Mouse (Mus musculus) heart, embryonic 12.5 days (tissue): ENCODE results near the gene Tlx3. TPM values are rescaled to one million over a fixed set of nuclear protein-coding genes. Genes with fewer than 3 reads are reported as not detected.
A peak's percentile ranks its signal among the peaks of the same experiment; 100 is the strongest.

ENCODE experiments used
- ATAC-seq: fragments of 200-750 bp; cut with Nextera tagmentation; 2 replicates; pipeline ENCODE4 v1.8.0; 2017; ENCODE audit warnings: moderate TSS enrichment, moderate library complexity; ENCODE audit not compliant: insufficient number of reproducible peaks, low FRiP score
- H3K27ac ChIP-seq: fragments of 300-500 bp; sonication (generic); 2 replicates; pipeline ENCODE4 v1.5.1; 2016; ENCODE audit warnings: mild to moderate bottlenecking, moderate library complexity; ENCODE audit not compliant: poor library complexity, severe bottlenecking
- H3K27me3 ChIP-seq: fragments of 300-500 bp; sonication (generic); replicated peaks from 2 replicates; pipeline ENCODE4 v1.6.1; 2016; ENCODE audit warnings: mild to moderate bottlenecking, moderate library complexity
- H3K36me3 ChIP-seq: fragments of 300-500 bp; sonication (generic); 2 replicates; pipeline ENCODE4 v1.6.1; 2016; ENCODE audit warnings: mild to moderate bottlenecking, moderate library complexity
- H3K4me1 ChIP-seq: fragments of 300-500 bp; sonication (generic); replicated peaks from 2 replicates; pipeline ENCODE4 v1.6.1; 2016; ENCODE audit warnings: mild to moderate bottlenecking
- H3K4me2 ChIP-seq: fragments of 300-500 bp; sonication (generic); 2 replicates; pipeline ENCODE4 v1.6.1; 2016; ENCODE audit warnings: mild to moderate bottlenecking, moderate library complexity
- H3K4me3 ChIP-seq: fragments of 300-500 bp; sonication (generic); 2 replicates; pipeline ENCODE4 v1.5.1; 2016; ENCODE audit warnings: mild to moderate bottlenecking
- H3K9ac ChIP-seq: fragments of 300-500 bp; sonication (generic); 2 replicates; pipeline ENCODE4 v1.6.1; 2016; ENCODE audit warnings: mild to moderate bottlenecking, moderate library complexity
- H3K9me3 ChIP-seq: fragments of 300-500 bp; sonication (generic); replicated peaks from 2 replicates; pipeline ENCODE4 v1.6.1; 2016; ENCODE audit warnings: mild to moderate bottlenecking, moderate library complexity
- WGBS: fragments of 180-500 bp; shearing (Covaris S2); methylation state at CpG from one replicate; pipeline ENCODE4 v1.1.7; 2016; 5-methylcytosine and 5-hydroxymethylcytosine counted together
- polyA plus RNA-seq: library from polyadenylated mRNA; unstranded; fragments of >200 nt; fragmentation: Nextera tagmentation; extraction: Ambion mirVana; gene quantifications from 2 replicates; pipeline ENCODE4 v1.2.1, GENCODE M21; 2016

Tlx3 gene
- polyA plus RNA-seq, result not detected in 2 replicates

GRCm38 (mm10) chr11:33203383-33204328 lies at the start of gene Tlx3:
Tlx3 (minus strand) TSS chr11:33203589.
- H3K27me3 ChIP-seq, result peaks cover 92% of the 10 kb centered on the region
- no peak for ATAC-seq
- H3K27ac ChIP-seq, result no peak within 1 kb of the TSS
- no peaks in the 10 kb centered on the region for H3K9me3 ChIP-seq
- H3K36me3 ChIP-seq, result no peaks in the 10 kb centered on the region
- peak within 1 kb of the TSS; percentile 62 for H3K4me2 ChIP-seq
- H3K4me1 ChIP-seq, result peaks cover 27% of the 10 kb centered on the region
- H3K4me3 ChIP-seq, result peak within 1 kb of the TSS; percentile 27
- H3K9ac ChIP-seq, result no peak within 1 kb of the TSS
- 1% methylated on average over 81 of the region's 81 CpGs for WGBS

GRCm38 (mm10) chr11:33240295-33240694 lies 36.9 kb upstream of the Tlx3 start:
- Histone ChIP-seq H3K9me3 (no peaks in the 10 kb centered on the region), H3K4me3 (no peak overlapping the region), H3K4me2 (no peak overlapping the region), H3K36me3 (no peaks in the 10 kb centered on the region), H3K27me3 (no peaks in the 10 kb centered on the region), H3K9ac (no peak overlapping the region), H3K4me1 (no peaks in the 10 kb centered on the region), H3K27ac (no peak overlapping the region)
- 85% methylated on average over 3 of the region's 3 CpGs for WGBS
- no peak for ATAC-seq

GRCm38 (mm10) chr11:33234134-33234533 lies 30.7 kb upstream of the Tlx3 start:
- H3K4me2 ChIP-seq, result no peak overlapping the region
- no peak for ATAC-seq
- H3K9me3 ChIP-seq, result no peaks in the 10 kb centered on the region
- H3K27me3 ChIP-seq, result no peaks in the 10 kb centered on the region
- H3K4me1 ChIP-seq, result no peaks in the 10 kb centered on the region
- no peak overlapping the region for H3K4me3 ChIP-seq
- H3K9ac ChIP-seq, result no peak overlapping the region
- H3K36me3 ChIP-seq, result no peaks in the 10 kb centered on the region
- H3K27ac ChIP-seq, result no peak overlapping the region
- WGBS, result 80% methylated on average over 3 of the region's 3 CpGs

GRCm38 (mm10) chr11:33232056-33232455 lies 28.7 kb upstream of the Tlx3 start:
- H3K27me3 ChIP-seq, result no peaks in the 10 kb centered on the region
- no peak overlapping the region for H3K9ac ChIP-seq
- ATAC-seq, result no peak
- H3K4me2 ChIP-seq, result no peak overlapping the region
- H3K27ac ChIP-seq, result no peak overlapping the region
- no peaks in the 10 kb centered on the region for H3K36me3 ChIP-seq
- 64% methylated on average over 5 of the region's 5 CpGs for WGBS
- no peaks in the 10 kb centered on the region for H3K9me3 ChIP-seq
- no peak overlapping the region for H3K4me3 ChIP-seq
- no peaks in the 10 kb centered on the region for H3K4me1 ChIP-seq

- no peaks in the 10 kb centered on the region for H3K27me3 ChIP-seq
- 80% methylated on average over 2 of the region's 2 CpGs for WGBS
- 0 out of 2 replicates have a peak, but pooled peaks cover 4% of the 10 kb centered on the region for H3K4me1 ChIP-seq
- H3K4me2 ChIP-seq, result no peak overlapping the region
- no peak overlapping the region for H3K4me3 ChIP-seq
- H3K9ac ChIP-seq, result no peak overlapping the region
- ATAC-seq, result no peak
- H3K9me3 ChIP-seq, result no peaks in the 10 kb centered on the region
- no peak overlapping the region for H3K27ac ChIP-seq
- H3K36me3 ChIP-seq, result no peaks in the 10 kb centered on the region
Measured at GRCm38 (mm10) chr11:33228186-33228585, 24.8 kb upstream of the Tlx3 start.

- Histone ChIP-seq H3K27ac (no peak overlapping the region), H3K9ac (no peak overlapping the region), H3K36me3 (no peaks in the 10 kb centered on the region), H3K4me1 (0 out of 2 replicates have a peak, but pooled peaks cover 9% of the 10 kb centered on the region), H3K4me3 (no peak overlapping the region), H3K9me3 (no peaks in the 10 kb centered on the region), H3K4me2 (no peak overlapping the region), H3K27me3 (no peaks in the 10 kb centered on the region)
- WGBS, result 85% methylated on average over 8 of the region's 8 CpGs
- ATAC-seq, result no peak
Measured at GRCm38 (mm10) chr11:33226516-33226915, 23.1 kb upstream of the Tlx3 start.

- Histone ChIP-seq H3K27me3 (no peaks in the 10 kb centered on the region), H3K9me3 (no peaks in the 10 kb centered on the region), H3K4me1 (peaks cover 19% of the 10 kb centered on the region), H3K27ac (no peak overlapping the region), H3K9ac (no peak overlapping the region), H3K36me3 (no peaks in the 10 kb centered on the region), H3K4me3 (no peak overlapping the region), H3K4me2 (no peak overlapping the region)
- 0 out of 2 replicates have a peak, but pooled peaks have one; percentile 29 for ATAC-seq
- WGBS, result 65% methylated on average over 11 of the region's 11 CpGs
Measured at GRCm38 (mm10) chr11:33221566-33222365, 18.4 kb upstream of the Tlx3 start.

GRCm38 (mm10) chr11:33220763-33221162 lies 17.4 kb upstream of the Tlx3 start:
- H3K9ac ChIP-seq, result no peak overlapping the region
- WGBS, result 64% methylated on average over 7 of the region's 7 CpGs
- H3K4me3 ChIP-seq, result no peak overlapping the region
- H3K36me3 ChIP-seq, result no peaks in the 10 kb centered on the region
- peaks cover 19% of the 10 kb centered on the region for H3K4me1 ChIP-seq
- no peak overlapping the region for H3K4me2 ChIP-seq
- H3K27ac ChIP-seq, result no peak overlapping the region
- H3K27me3 ChIP-seq, result no peaks in the 10 kb centered on the region
- H3K9me3 ChIP-seq, result no peaks in the 10 kb centered on the region
- no peak for ATAC-seq

GRCm38 (mm10) chr11:33217384-33218079 lies 14.1 kb upstream of the Tlx3 start:
- H3K36me3 ChIP-seq, result no peaks in the 10 kb centered on the region
- peak; percentile 25; the same call in 1 of the 2 replicates for ATAC-seq
- no peak overlapping the region for H3K4me2 ChIP-seq
- H3K4me3 ChIP-seq, result no peak overlapping the region
- no peaks in the 10 kb centered on the region for H3K9me3 ChIP-seq
- peaks cover 16% of the 10 kb centered on the region for H3K4me1 ChIP-seq
- 0 out of 2 replicates have a peak, but pooled peaks cover 2% of the 10 kb centered on the region for H3K27me3 ChIP-seq
- H3K9ac ChIP-seq, result no peak overlapping the region
- H3K27ac ChIP-seq, result no peak overlapping the region
- 47% methylated on average over 8 of the region's 8 CpGs for WGBS

- H3K4me1 ChIP-seq, result peaks cover 10% of the 10 kb centered on the region
- ATAC-seq, result no peak
- 61% methylated on average over 2 of the region's 2 CpGs for WGBS
- no peak overlapping the region for H3K27ac ChIP-seq
- no peaks in the 10 kb centered on the region for H3K9me3 ChIP-seq
- peaks cover 73% of the 10 kb centered on the region for H3K27me3 ChIP-seq
- H3K36me3 ChIP-seq, result no peaks in the 10 kb centered on the region
- no peak overlapping the region for H3K4me2 ChIP-seq
- no peak overlapping the region for H3K4me3 ChIP-seq
- no peak overlapping the region for H3K9ac ChIP-seq
Measured at GRCm38 (mm10) chr11:33207411-33207810, 4.0 kb upstream of the Tlx3 start.
